Mouse (Mus musculus) CH12.LX (cell line): ENCODE measurements around the gene AL607142.1.

Source experiments
- CHD1 ChIP-seq: IDR thresholded peaks from 2 replicates; pipeline ENCODE4 v1.6.1; 2012; ENCODE audit warnings: low read depth, low read length, improper control_type of control experiment, inconsistent platforms
- CTCF ChIP-seq, 2 experiments: IDR thresholded peaks in 1 of 2; conservative IDR thresholded peaks in 1 of 2; 2 replicates each; pipeline ENCODE4 v1.5.1; 2011 to 2012; ENCODE audit warnings: low read depth in 2 of 2, low read length in 2 of 2, improper control_type of control experiment in 1 of 2, inconsistent platforms in 1 of 2, mild to moderate bottlenecking in 1 of 2, moderate library complexity in 1 of 2
- EP300 ChIP-seq: IDR thresholded peaks from 2 replicates; pipeline ENCODE4 v1.6.1; 2011; ENCODE audit warnings: low read length, improper control_type of control experiment
- GABPA ChIP-seq: IDR thresholded peaks from 2 replicates; pipeline ENCODE4 v1.6.1; 2012; ENCODE audit warnings: low read depth, low read length, improper control_type of control experiment, inconsistent platforms; ENCODE audit not compliant: insufficient replicate concordance
- JUN ChIP-seq: IDR thresholded peaks from 2 replicates; pipeline ENCODE4 v1.6.1; 2011; ENCODE audit warnings: low read depth, mild to moderate bottlenecking, low read length, improper control_type of control experiment, moderate library complexity; ENCODE audit not compliant: insufficient read depth
- POLR2A ChIP-seq: IDR thresholded peaks from 2 replicates; pipeline ENCODE4 v1.6.1; 2011; ENCODE audit warnings: low read depth, mild to moderate bottlenecking, improper control_type of control experiment, low read length
- TCF12 ChIP-seq: IDR thresholded peaks from 2 replicates; pipeline ENCODE4 v1.6.1; 2014; ENCODE audit warnings: low read depth, mild to moderate bottlenecking, inconsistent platforms, low read length, improper control_type of control experiment
- USF1 ChIP-seq: IDR thresholded peaks from 2 replicates; pipeline ENCODE4 v1.6.1; 2014; ENCODE audit warnings: low read depth, mild to moderate bottlenecking, inconsistent platforms, low read length, improper control_type of control experiment
- USF2 ChIP-seq: conservative IDR thresholded peaks from 2 replicates; pipeline ENCODE4 v1.6.1; 2011; ENCODE audit warnings: low read depth, low read length, improper control_type of control experiment
- ZMIZ1 ChIP-seq: IDR thresholded peaks from 2 replicates; pipeline ENCODE4 v1.6.1; 2012; ENCODE audit warnings: low read depth, mild to moderate bottlenecking, inconsistent platforms, low read length, improper control_type of control experiment

DNA sequence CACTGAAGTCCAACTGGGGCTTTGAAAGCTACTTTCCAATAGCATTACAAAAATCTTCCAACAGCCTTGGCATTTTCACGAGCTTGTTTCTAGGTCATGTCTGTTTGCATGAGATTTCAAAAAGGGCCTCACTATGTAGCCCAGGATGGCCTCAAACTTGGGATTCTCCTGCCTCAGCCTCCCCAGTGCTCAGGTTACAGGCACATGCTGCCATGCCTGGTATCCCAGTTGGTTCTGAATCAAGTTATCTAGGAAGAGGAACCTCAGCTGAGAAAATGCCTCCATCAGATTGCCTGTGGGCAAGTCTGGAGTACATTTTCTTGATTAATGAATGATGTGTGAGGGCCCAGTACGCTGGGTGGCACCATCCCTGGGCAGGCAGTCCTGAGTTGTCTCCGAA is 6.6 kb upstream of the AL607142.1 start:
- TF ChIP-seq GABPA, result no peak
- TF ChIP-seq JUN, result no peak
- no peak for TF ChIP-seq CTCF (conservative IDR thresholded peaks at IDR 0.05 in 1 of 2, IDR thresholded peaks at IDR 0.05 in 1 of 2; ENCODE audit: low read depth in 2 of 2, low read length in 2 of 2)
- TF ChIP-seq USF2, result no peak
- TF ChIP-seq TCF12, result no peak
- no peak for TF ChIP-seq ZMIZ1
- no peak for TF ChIP-seq POLR2A
- no peak for TF ChIP-seq EP300
- no peak for TF ChIP-seq CHD1
- TF ChIP-seq USF1, result no peak
